Mouse (Mus musculus): ENCODE measurements around the gene Gm21725.
"Not testable (repeated sequence)": the region's sequence is repeated elsewhere in the genome, so short reads cannot be mapped to it uniquely, and the experiment has no call there.

Gene Gm21725

DNA sequence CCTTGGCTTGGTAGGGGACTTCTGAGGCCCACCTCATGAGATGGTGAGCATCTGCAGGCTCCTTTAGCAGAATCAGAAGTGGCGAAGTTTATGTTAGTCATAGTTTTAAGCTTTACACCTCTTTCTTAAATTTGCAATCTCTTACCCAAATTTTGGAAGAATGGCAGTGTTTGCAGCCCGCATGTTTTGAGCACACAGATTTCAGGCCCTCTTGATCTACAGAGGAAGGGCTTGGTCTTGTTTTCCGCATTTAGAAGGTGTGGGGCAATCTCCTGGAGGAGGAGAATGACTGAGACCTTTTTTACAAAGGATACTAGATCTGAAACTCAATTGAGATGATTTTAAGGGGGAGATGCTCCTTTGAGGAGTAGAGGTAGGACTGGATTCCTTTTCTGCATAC, at the start of gene Gm21725:
Gene Gm21725 (minus strand): TSS at position 101 of the 400 bp plus-strand sequence.
- not testable (repeated sequence) for DNase-seq (ENCODE audit: low spot score)

All from adipocyte (in vitro differentiated cells).